Mouse (Mus musculus) gastrocnemius, postnatal 25 days (tissue): ENCODE measurements around the gene Adgrg5. TPM values are rescaled to one million over a fixed set of nuclear protein-coding genes. Genes with fewer than 3 reads are reported as not detected.
A peak's percentile ranks its signal among the peaks of the same experiment; 100 is the strongest.

Experiments used
- DNase-seq: peaks from one replicate; pipeline ENCODE4 v3.0.0; 2022
- total RNA-seq, 2 experiments: library from RNA; stranded (reverse); gene quantifications; 1 replicate in 1 of 2; 2 replicates in 1 of 2; pipeline ENCODE4 v1.2.3; 2021

Gene Adgrg5
- total RNA-seq, 2 experiments from 2014 or later, result not detected

DNA sequence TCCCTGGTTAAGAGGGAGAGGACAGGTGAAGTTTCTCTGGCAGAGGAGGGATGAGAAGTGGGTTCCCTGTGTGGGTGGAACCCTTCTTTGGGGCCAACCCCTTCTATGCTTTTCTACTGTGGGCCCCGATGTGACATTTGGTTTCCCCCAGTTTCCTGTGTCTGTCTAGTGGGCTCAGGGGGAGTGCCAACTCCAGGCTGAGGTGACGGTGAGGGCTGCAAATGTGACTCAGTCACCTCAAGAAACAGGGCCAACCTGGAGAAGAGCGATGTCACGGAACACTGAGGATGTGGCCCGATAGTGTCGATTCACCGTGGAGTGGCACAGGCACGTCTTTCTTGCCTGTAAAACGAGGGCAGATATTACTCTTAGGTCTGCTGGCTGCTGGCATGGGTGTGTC is 49.8 kb downstream of the Adgrg5 start:
- no peak for DNase-seq

DNA sequence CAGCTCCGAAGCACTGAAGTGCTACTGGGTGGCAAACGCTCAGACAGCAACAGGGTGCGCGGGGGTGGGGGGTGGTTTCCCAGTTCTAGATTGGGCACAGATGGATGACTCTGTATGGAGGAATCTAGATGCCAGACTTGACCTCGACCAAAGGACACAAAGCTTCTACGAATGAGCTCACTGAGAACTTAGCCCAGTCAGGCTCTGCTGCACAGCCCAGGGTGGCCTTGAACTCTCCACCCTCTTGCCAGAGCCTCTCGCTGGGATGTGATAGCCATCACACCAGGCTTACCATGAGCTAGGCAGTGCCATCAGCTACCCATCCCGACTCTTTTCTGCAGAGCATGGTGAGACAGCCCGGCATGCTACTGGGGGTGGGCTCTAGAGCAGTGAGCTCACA is 50.3 kb downstream of the Adgrg5 start:
- no peak for DNase-seq

DNA sequence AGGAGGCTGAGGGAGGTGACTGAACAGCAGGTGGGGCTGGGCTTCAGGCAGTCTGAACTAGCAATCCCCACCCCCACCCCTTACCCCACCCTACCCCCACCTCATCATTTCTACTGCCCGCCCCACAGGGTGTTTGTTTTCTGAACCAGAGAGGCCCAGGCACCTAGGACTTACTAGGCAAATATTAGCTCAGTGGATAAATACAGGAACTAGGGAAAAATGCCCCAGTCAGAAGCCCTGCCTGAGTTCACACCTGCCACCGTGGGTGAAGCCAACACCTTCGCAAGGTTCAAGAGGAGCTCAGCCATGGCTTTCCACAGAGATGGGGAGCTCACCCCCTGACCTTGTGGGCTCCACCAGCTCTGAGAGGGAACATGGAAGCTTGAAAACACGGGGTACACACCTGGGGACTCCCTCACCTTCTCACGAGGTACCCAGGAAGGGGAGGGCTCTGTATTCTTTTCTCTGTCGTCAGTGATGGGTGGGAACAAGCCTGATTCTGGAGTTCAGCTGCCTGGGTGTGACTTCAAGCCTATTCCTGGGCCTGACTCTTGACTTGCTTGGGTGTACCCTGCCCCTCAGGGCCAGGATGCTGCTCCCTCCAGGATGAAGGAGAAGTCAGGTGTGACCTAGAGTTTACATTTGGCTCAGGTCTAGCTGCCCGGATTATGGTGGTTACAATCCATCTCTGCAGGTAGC is 51.1 kb downstream of the Adgrg5 start, which contains the start of gene Adgrg1:
Gene Adgrg1 (plus strand): TSS at position 285 of the 699 bp plus-strand sequence.
- no peak for DNase-seq

DNA sequence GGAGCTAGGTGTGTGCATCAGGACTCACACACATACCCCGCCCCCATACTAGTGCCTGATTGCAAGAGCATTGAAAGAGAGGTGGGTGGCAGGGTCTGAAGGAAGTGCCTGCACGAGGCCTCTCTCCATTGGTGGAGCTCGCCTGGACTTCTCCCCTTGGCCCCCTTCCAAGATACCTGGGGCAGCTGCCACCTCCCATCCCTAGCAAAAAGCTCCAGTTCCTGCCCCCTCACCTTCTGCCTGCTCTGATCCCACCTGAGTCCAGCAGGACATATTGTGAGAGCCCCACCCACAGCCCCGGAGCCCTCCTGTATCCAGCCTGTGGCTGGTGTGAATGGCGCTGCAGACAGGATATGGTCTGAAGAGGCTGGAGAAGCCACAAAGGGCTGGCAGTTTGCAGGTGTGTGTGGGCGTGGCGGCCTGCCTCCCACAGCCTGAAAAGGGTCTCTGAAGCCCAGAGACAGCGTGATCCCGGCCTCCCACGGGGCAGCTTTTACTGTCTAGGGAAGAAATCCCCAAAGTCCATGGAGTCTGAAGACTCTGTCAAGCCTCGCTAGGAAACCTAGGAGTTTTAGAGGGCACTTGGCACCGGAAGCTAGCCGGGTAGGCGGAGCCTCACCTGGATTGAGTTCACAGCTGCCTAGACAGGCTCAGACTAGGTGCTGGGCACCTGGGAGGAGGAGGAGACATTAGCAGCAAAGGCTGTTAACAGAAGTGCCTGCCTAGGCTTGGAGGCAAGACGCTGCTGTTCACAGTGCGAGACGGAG is 53.3 kb downstream of the Adgrg5 start:
- no peak for DNase-seq

DNA sequence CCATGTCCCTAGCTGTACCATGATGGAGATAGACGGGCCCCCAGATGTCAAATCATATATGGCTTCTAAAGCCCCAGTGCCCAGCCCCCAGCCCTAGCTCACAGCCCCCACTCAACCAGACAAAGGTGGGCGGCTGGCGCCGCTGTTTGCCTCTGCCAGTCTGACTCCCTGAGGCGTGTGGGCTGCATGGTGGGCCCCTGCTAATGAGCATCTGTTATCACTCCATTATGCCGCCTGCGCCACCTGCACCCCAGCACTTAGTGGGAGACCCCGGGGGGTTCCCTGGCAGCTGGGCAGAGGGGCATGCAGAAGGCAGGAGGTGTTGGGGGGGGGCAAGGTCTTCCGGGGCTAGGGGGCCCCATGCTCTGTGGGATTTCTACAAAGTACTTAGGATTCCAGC is 54.6 kb downstream of the Adgrg5 start:
- no peak for DNase-seq

DNA sequence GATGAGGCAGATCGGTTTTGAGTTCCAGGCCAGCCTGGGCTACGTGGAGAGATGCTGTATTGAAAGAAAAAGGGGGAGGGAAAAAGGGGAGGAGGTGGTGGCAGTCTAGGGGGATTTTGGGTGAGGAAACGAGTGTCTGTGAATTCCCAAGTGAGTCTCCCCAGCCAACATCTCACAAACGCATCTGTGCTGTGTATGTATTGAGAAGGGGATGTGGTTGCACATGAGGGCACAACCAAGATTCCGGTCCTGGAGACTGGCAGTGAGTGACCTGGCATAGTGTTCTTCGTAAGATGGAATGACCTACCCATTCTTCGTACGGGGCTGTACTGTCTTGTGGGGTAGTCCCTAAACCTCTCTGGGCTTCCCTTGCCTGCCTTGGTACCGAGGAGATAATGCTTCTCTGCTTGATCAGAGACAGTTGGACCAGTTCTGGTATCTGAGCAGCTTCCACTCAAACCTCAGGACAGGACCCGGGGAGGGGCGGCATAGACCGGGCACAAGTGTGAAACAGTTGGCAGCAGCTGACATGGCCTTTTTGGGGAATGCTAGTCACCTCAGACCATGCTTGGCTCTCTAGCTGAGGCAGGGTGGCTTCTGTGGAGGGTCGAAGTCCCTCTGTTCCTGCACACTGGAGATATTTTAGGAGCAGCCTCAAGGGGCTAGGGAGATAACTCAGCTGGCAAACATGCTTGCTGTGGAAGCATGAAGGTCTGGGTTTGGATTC is 55.3 kb downstream of the Adgrg5 start:
- DNase-seq, result no peak

DNA sequence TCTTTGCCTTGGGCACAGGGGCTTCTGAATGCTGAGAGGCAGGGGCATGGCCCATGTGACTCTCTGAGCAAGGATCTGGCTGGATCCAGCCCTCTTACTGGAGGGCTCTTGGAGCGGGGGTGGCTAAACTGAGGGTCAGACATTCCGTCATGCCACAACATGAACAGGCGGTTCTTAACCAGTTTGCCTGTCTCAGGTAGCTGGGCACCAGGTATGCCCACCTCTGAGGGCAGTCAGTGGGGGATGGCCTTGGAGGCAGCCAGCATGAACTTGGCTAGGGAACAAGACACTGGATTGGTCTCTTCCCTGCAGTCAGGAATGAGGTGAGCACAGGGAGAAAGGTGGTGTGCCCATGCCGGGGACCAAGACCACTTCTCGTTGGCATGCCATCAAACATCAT is 56.7 kb downstream of the Adgrg5 start:
- no peak for DNase-seq

DNA sequence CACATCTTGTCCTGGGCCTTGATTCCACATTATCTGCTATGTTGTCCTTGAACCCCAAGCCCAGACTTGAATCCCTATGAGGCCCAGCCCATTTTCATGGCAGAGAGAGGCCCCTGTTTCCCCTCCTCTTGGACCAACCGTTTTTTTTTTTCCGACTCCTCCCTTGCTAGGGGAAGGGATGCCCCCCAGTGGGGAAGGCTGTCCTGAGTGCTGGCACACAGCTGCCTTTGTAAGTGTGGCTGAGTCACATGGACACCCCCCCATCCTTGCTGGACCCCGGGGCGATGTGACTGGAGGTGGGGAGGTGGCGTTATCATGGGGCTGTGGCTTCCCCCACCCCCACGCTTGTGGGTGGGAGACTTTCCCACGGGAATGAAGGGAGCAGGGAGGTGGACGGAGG is 57.5 kb downstream of the Adgrg5 start:
- no peak for DNase-seq

DNA sequence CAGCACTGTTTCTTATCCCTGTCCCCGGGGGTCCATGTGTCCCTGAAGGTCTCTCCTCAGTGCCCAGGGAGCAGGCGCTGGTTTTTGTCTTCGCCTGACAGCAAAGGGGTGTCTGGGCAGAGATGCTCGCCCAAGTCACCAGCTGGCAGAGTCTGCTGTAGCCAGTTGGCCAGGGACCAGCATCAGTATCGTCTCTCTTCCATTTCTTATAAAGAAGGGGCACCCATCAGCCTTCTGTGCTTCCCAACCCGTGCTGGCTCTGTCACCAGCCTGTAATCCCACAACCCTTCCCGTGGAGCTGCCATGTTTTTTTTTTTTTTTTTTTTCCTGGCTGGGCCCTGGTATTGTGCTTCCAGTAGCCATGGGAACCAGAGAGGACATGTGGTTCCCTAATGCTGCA is 58.4 kb downstream of the Adgrg5 start:
- DNase-seq, result peak; percentile 5

DNA sequence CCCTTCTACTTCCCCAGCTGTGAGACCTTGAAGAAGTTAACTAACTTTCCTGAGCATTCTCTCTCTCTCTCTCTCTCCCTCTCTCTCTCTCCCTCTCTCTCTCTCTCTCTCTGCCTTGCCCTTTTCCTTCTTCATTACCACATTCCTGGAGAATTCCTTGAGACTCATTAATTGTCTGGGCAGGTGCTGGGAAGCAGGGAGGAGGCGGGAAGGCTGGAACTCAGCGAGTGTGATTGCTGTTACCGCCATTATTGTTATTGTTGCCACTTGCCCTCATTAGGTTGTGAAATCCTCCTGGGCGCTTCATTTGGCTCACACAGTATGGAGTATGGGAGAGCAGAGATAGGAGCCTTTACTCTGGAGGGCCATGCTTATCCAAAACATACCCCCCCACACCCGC is 59.7 kb downstream of the Adgrg5 start:
- DNase-seq, result no peak

DNA sequence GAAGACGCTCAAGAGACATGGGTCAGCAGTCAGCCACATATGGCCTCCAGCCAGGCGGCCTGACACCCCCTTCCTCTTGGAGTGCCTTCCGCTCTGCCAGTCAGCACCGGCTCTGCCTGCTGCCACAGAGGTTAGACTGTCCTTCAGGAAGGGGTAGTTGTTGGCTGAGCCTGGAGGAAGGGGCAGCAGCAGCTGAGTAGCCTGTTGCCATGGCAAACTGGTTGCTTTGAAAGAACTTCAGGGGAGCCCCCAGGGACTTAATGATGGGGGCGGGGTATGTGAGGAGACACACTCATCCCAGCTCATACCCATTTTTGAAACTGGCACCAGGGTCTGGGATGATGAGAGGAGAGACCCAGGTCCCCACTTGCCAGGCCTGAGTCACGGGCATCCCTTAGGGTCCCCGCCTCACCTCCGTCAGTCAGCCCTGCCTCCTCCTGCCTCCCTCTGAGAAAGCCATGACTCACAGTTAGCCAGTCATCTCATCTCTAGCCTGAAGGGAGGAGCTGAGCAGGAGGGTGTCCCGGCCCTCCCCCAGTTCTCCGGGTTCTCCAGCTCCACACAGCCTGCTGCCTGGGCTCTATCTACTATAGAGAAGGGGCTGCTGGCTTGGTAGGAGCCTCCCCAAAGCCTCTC is 60.5 kb downstream of the Adgrg5 start:
- peak; percentile 60 for DNase-seq

DNA sequence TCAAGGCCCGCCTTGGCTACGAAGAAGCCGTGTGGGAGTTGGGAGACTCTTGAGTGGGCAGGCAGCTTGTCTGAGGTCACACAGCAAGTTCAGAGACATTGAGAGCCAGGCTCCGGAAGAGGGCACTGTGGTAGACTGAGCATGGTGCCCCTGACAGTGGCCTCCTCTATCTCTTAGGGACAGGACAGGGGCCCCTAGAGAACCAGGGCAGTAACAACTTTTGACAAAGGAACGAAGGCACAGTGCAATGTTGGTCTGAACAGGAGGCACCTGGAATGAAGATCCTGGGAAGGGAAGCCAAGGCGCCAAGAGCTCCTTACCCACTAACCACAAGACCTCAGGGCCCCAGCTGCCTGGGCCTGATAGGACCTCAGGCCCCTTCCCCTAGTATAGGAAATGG is 61.5 kb downstream of the Adgrg5 start:
- no peak for DNase-seq

DNA sequence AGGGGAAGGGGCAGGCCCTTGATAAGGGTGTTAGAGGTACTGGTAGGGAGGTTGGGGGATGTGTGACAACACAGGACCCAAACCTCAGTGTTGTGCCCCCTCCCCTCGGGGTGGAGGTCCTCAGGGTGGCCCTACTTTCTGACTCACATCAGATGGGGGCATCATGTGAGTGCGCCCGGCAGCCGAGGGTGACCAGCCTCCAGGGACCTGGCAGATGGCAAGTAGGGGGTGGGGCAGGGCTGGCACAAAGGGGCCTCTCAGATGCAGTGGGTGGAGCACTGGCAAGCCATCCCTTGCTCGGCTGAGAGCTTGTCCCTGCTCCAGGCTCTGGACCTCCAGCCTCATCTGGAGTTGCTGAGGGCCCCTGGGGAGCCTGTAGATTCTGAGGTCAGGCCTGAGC is 63.2 kb downstream of the Adgrg5 start:
- no peak for DNase-seq

DNA sequence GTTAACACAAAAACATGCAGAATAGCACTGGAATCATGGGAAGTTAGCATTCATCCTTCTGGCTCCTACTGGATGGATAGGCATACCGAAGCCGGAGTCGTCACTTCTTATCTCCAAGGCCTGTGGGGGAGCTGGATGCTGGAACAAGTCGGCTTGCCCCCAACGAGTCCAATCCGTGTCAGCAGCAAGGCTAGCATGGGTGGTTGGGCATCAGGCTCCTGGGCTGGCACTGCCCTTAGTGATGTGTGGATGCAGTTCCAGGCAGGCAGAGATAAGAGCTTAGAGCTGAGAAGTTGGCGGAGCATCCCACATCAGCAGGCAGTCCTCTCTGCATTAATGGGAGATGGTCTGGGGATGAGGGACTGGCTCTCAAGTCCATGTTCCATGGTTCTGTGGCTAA is 64.1 kb downstream of the Adgrg5 start:
- DNase-seq, result no peak

DNA sequence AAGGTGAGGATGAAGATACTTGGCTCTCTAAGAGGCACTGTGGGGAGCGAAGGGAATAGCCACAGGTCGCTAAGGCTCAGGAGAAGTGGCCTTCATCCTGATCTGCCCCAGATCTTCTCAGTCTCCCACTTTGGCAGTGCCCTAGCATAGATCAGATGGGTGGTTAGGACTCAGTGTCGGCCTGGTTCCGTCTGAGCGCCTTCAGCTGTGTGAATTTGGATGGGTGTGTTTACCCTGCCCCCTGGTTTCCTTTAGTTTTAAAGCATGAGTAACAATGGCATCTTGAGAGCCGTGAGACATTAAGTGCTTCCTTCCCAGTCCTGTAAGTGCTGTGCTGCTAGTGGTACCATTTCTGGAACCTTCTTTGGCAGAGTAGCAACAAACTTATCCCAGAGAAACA is 65.1 kb downstream of the Adgrg5 start:
- DNase-seq, result no peak

DNA sequence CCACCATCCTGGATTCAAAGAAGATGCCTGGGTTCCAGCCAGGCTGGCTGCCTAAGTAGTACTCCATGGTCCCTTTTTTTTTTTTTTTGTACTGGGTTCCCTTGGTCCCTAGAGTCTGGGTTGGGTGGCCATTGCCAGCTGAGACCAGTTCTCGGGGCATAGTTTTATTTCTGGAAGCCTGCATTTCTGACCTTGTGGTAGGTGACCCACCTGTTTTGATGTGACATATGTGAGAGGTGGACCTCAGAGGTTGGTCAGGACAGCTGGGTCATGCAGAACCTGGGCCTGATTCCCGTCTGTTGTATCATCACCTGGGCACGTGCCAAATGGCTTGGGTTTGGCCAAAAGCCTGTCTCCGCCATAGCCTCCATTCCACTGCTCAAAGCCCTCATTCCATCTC is 66.2 kb downstream of the Adgrg5 start:
- DNase-seq, result no peak

DNA sequence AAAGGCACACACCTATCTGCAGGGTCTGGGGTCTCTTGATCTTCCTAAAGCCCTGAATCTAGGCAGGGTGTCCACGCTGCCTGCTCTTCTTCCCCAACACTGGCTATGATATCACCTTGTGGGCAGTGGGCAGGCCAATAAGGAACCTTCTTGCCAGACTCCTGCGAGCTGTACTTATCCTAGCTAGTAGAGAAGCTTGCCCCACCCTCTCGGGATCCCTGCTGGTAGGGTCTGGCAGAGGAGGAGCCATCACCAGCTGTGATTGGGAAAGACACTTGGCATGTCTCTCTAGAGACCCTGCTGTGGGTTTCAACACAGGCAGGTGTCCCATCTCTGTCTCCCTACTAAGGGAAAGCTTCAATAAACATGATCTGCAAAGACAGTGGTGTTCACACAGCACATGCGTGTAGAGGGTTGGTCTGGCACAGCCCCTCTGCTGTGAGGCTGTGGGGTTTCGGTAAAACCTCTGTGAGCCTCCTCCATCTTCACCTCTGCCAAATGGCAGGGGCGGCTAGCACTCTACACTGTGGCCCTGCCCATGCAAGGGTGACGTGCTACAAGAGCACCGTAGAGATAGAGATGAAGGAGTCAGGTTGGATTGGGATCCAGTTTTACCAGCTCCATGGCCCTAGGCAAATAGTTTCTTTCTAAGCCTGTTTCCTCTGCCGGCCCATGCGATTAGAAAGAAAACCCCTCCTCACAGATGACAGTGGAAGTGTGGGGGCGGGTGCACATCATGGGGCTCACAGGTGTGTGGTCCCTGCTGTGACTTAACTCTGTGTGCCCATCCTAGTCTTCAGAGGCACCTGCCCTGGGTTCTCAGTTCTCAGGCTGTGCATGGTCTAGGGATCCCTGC is 67.3 kb downstream of the Adgrg5 start:
- no peak for DNase-seq

DNA sequence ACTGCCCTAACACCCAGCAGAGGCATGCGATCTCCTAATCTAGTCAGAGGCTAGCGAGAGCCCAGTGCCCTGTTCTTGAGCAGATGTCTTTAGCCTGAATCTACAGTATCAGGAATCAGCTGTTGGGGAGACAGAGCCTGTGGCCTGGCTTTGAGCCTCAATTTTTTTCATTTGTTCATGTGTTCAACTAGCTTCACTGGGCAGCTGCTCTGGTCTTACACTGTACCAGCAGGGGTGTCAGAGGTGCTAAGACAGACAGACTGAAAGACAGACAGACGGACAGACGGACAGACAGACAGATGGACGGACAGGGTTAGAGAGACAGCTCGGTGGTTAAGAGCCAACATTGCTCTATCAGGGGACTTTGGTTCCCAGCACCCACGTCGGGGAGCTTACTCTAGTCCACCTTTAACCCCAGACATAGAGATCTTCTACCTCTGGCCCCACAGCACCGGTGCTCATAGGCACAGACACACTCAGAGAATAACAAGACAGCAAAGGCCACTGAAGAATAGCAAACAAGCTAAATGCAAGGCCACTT is 68.0 kb downstream of the Adgrg5 start:
- DNase-seq, result no peak

DNA sequence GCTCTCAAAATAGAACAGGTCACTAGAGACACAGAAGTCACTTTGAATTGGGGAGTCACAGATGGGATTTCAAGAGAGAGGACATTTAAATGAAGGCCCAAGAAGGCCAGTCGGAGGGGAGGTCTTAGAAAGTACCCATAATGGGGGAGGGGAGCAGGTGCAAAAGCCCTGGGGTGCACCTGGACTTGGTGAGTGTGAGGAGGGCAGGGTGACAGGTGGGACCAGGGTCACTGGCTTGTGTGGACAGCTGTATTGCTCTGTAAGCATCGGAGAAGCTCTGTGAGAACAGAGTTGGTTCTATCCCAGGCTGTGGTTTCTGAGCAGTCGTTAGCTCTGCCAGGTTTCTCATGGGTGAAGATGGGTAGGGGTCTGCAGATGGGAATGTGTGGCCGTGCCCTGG is 68.5 kb downstream of the Adgrg5 start:
- DNase-seq, result no peak

DNA sequence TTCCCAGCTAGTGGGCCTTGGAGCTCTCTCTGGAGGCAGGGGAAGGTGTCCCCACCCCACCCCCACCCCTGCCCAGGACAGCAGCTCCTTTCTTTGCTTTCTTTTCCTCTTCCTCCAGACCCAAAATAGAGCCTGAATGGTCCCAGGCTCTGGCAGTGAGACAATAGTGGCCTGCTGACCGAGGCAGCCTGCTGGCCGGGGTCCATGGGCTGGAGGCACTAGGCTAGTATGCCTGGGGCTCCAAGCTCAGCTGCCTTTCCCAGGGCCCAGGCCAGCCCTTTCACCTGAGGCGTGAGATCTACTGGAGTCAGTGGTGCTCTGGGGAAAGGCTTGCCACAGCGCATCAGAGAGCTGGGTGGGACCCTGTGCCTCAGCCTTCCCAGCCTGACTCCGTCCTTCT is 69.0 kb downstream of the Adgrg5 start:
- DNase-seq, result peak; percentile 62
